Mouse (Mus musculus) ES-E14 (cell line): ENCODE results near the gene Supt4a.

Experiments
- ZC3H11A ChIP-seq: IDR thresholded peaks from 2 replicates; pipeline ENCODE4 v1.6.1; 2012; ENCODE audit warnings: low read depth, mild to moderate bottlenecking, inconsistent platforms, low read length, borderline replicate concordance
- ZNF384 ChIP-seq: IDR thresholded peaks from 2 replicates; pipeline ENCODE4 v1.6.1; 2012; ENCODE audit warnings: low read depth, low read length, inconsistent platforms

- no peak for TF ChIP-seq ZC3H11A
- TF ChIP-seq ZNF384: no peak
Measured at GRCm38 (mm10) chr11:87756251-87756820, 19.0 kb downstream of the Supt4a start.
